Mouse (Mus musculus) urinary bladder, postnatal 0 days (tissue): ENCODE results near the gene Commd2. TPM values are rescaled to one million over a fixed set of nuclear protein-coding genes. Genes with fewer than 3 reads are reported as not detected.

Experiments used
- microRNA-seq: library from miRNA; unstranded; fragments of <30 nt; microRNA quantifications from one replicate; pipeline ENCODE4, GENCODE M21; 2016
- polyA plus RNA-seq: library from polyadenylated mRNA; unstranded; fragments of >200 nt; fragmentation: Nextera tagmentation; extraction: Ambion mirVana; gene quantifications from 2 replicates; pipeline ENCODE4 v1.2.1, GENCODE M21; 2015

The Commd2 gene
- 67.9 and 80.8 TPM in 2 replicates for polyA plus RNA-seq

DNA sequence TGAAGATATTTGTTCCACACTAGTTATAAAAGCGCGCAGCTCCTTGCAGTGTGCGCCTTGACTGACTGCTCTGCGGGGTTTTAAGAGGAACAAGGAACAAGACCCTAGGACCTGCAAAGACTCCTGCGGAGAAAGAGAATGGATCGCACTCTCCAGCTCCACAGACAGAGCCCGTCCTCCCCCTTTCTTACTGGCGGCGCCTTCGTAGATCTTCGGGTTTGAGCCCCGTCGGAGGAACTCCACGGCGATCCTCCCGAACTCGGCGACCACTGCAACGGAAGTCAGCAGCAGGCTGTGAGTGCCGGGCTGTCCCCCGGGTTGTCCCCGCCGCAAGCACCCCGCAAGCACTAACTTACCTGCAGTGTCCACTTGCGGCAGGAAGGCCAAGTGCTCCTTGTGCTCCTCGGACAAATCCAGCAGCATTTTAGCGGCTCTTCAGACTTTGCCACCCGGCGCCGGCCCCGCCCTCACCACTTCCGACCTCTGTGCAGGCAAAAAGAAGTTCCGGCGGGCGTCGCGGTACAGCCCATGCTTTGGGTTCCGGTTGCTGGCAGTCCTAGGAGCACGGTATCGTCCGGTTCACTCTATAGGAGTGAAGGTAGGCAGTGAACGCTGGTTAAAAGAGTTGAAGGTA lies at the start of gene Commd2:
Gene Commd2, minus strand, starts transcription at position 485 of the 634 bp plus-strand sequence.

DNA sequence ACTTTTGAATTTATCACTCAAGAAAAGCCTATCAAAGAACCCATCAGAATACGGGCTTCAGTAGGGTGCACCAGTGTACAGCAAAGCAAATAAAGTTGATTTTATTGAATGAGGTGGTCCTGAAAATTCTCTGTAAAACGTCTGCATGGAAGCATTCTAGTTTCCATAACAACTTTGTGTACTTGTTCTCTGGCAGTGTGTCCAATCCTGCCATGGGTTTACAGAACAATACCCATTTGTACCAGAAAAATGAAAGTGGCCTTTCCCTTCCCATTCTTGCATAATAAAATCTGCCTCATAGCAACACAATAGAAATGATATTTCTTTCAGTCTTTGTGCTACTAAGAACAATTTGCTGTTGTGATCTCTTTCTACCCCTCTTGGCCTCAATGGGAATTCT lies 41.2 kb upstream of the Commd2 start, which contains the start of gene Ankub1:
Gene Ankub1, minus strand, starts transcription at position 81 of the 400 bp plus-strand sequence.

Small RNA genes lying within 50 kb of the gene (microRNA-seq; reads per million reads assigned to microRNA genes)
- not detected for gene Mir6377

Other genes starting within 250 kb of the Commd2 start
- gene Tm4sf4, start 226.4 kb downstream of the Commd2 start, polyA plus RNA-seq, result 0.28 TPM in 1 of 2 replicates, not detected in the other
- 25.0 and 31.4 TPM in 2 replicates for gene Wwtr1, start 75.8 kb downstream of the Commd2 start, polyA plus RNA-seq
- gene Ankub1, start 41.1 kb upstream of the Commd2 start, polyA plus RNA-seq, result not detected in 2 replicates
- 112 and 132 TPM in 2 replicates for gene Rnf13, start 84.3 kb upstream of the Commd2 start, polyA plus RNA-seq
- gene Pfn2, start 196.4 kb upstream of the Commd2 start, polyA plus RNA-seq, result 60.0 and 68.3 TPM in 2 replicates